In the genomic region with DNA sequence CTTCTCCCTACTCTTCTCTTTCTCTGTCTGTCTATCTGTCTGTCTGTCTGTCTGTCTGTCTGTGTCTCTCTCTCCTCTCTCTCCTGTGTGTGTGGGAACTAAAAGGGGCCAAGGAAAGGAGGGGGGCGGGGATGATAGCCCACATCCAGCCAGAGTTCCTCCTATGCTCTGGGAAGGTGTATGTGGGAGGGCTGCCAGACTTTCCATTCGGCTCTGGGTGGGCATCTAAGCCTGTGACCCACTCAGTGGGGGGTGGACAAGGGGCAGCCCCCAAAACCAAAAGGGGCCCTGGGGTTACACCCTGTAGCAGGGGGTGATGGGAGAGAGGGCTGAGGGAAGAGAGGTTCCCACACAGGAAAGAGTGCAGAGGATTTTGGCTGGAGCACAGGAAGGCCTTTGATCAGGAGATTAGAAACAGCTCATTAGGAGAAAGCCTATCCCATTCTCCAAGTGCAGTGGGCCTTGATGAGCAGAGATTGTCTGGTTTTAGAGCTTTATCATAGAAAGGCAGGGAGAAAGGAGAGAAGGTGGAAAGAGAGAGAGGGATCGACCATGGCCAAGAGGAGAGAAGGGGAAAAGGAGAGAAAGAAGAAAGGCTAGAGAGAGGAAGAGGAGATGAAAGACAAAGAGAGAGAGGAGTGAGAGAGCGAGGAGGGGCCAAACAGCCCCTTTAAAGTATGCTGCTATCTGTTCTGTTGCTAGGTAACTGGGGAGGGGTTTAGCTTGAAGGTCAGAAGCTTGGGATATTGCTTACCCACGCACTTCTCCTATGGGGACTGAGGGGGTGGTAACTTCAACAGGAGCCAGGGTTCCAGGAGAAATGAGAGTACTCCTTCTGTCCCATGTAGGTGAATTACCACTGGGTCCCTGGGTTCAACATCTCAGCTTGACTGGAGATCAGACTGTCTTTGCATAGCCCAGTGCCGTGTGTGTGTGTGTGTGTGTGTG, we compare ENCODE assay signal across 15 mouse cellular contexts.
DNase-seq lines count a peak whose midpoint lies in the region; ATAC-seq and TF ChIP-seq lines count a peak whose summit lies in the region.
"Had no signal": no experiment of that assay in that cellular context is flagged by ENCODE, and none has a peak within 500 bp of the region (broad histone marks: within the 10 kb centered on the region; RNA-seq: fewer than 3 reads in every experiment).

No protein-coding gene starts in this region.

- no peak overlapping the region for H3K9ac ChIP-seq in forebrain, embryonic 11.5 days (ENCODE audit: low read length)
- H3K9ac ChIP-seq in forebrain, postnatal 0 days: no peak overlapping the region
- H3K9ac ChIP-seq in embryonic facial prominence, embryonic 11.5 days (replicated peaks; ENCODE audit: low read length): no peak overlapping the region
- H3K9ac ChIP-seq in liver, postnatal 0 days (replicated peaks): no peak overlapping the region
- H3K9ac ChIP-seq: embryonic facial prominence, embryonic 15.5 days; liver, embryonic 12.5 days had no signal

- 17% methylated on average over 6 of the region's 6 CpGs for WGBS in forebrain, embryonic 11.5 days
- WGBS in forebrain, postnatal 0 days: 19% methylated on average over 6 of the region's 6 CpGs
- WGBS in embryonic facial prominence, embryonic 11.5 days: 36% methylated on average over 6 of the region's 6 CpGs
- WGBS in liver, postnatal 0 days (ENCODE audit: insufficient replicate concordance): 40% methylated on average over 6 of the region's 6 CpGs

- TF ChIP-seq CTCF in forebrain, postnatal 0 days (IDR thresholded peaks at IDR 0.05; ENCODE audit: low read depth): no peak
- no peak for TF ChIP-seq CTCF in liver, postnatal 0 days (IDR thresholded peaks at IDR 0.05; ENCODE audit: low read depth)

- H3K4me2 ChIP-seq in forebrain, embryonic 11.5 days (ENCODE audit: low read depth, low read length, severe bottlenecking): no peak overlapping the region
- no peak overlapping the region for H3K4me2 ChIP-seq in forebrain, postnatal 0 days (ENCODE audit: low read depth)
- no peak overlapping the region for H3K4me2 ChIP-seq in embryonic facial prominence, embryonic 11.5 days (ENCODE audit: low read depth, low read length)
- H3K4me2 ChIP-seq in liver, postnatal 0 days (ENCODE audit: low read depth, low read length): no peak overlapping the region
- H3K4me2 ChIP-seq: embryonic facial prominence, embryonic 15.5 days; liver, embryonic 12.5 days had no signal

- H3K36me3 ChIP-seq in forebrain, embryonic 11.5 days (ENCODE audit: control insufficient read depth, insufficient read depth, low read length): no peaks in the 10 kb centered on the region
- H3K36me3 ChIP-seq in forebrain, postnatal 0 days (ENCODE audit: insufficient read depth): no peaks in the 10 kb centered on the region
- no peaks in the 10 kb centered on the region for H3K36me3 ChIP-seq in embryonic facial prominence, embryonic 11.5 days (replicated peaks; ENCODE audit: control insufficient read depth, insufficient read depth, low read depth, low read length)
- H3K36me3 ChIP-seq in liver, postnatal 0 days (replicated peaks; ENCODE audit: insufficient read depth, low read length): no peaks in the 10 kb centered on the region
- H3K36me3 ChIP-seq: embryonic facial prominence, embryonic 15.5 days; liver, embryonic 12.5 days had no signal

- no peaks in the 10 kb centered on the region for H3K9me3 ChIP-seq in forebrain, embryonic 11.5 days (ENCODE audit: control insufficient read depth, low read length)
- no peaks in the 10 kb centered on the region for H3K9me3 ChIP-seq in forebrain, postnatal 0 days (ENCODE audit: low read length)
- no peaks in the 10 kb centered on the region for H3K9me3 ChIP-seq in embryonic facial prominence, embryonic 11.5 days (replicated peaks; ENCODE audit: control insufficient read depth, low read length)
- no peaks in the 10 kb centered on the region for H3K9me3 ChIP-seq in liver, postnatal 0 days (ENCODE audit: low read length)
- H3K9me3 ChIP-seq: embryonic facial prominence, embryonic 15.5 days; liver, embryonic 12.5 days had no signal

- no peak overlapping the region for H3K27ac ChIP-seq in forebrain, embryonic 11.5 days (ENCODE audit: low read depth, low read length)
- H3K27ac ChIP-seq in forebrain, postnatal 0 days (ENCODE audit: low read depth, low read length): no peak overlapping the region
- no peak overlapping the region for H3K27ac ChIP-seq in embryonic facial prominence, embryonic 11.5 days (replicated peaks; ENCODE audit: low read depth, low read length)
- no peak overlapping the region for H3K27ac ChIP-seq in liver, postnatal 0 days (ENCODE audit: low read depth)
- H3K27ac ChIP-seq: embryonic facial prominence, embryonic 15.5 days; layer of hippocampus, adult 2 months; liver, embryonic 12.5 days had no signal

- H3K4me3 ChIP-seq in forebrain, embryonic 11.5 days (ENCODE audit: low read depth, low read length): no peak overlapping the region
- no peak overlapping the region for H3K4me3 ChIP-seq in forebrain, postnatal 0 days (ENCODE audit: low read depth, low read length)
- H3K4me3 ChIP-seq in embryonic facial prominence, embryonic 11.5 days (ENCODE audit: low read depth, low read length): no peak overlapping the region
- H3K4me3 ChIP-seq in liver, postnatal 0 days (ENCODE audit: low read depth, low read length): no peak overlapping the region
- H3K4me3 ChIP-seq: embryonic facial prominence, embryonic 15.5 days; layer of hippocampus, adult 2 months; liver, embryonic 12.5 days had no signal

- TF ChIP-seq EP300 in liver, postnatal 0 days (IDR thresholded peaks at IDR 0.05; ENCODE audit: low read depth): no peak

- ATAC-seq in forebrain, embryonic 11.5 days (replicated peaks; ENCODE audit: low FRiP score): peak; percentile 84
- no peak for ATAC-seq in forebrain, postnatal 0 days
- peak; percentile 75 for ATAC-seq in embryonic facial prominence, embryonic 11.5 days (replicated peaks; ENCODE audit: insufficient number of reproducible peaks, low FRiP score, low TSS enrichment, low read depth)
- ATAC-seq in liver, postnatal 0 days: no peak
- ATAC-seq: activated CD4-positive, CD25-positive, alpha-beta regulatory T cell, adult 4 months; liver, embryonic 12.5 days had no signal

- no peaks in the 10 kb centered on the region for H3K4me1 ChIP-seq in forebrain, embryonic 11.5 days (replicated peaks; ENCODE audit: control insufficient read depth, insufficient read depth, low read length)
- H3K4me1 ChIP-seq in forebrain, postnatal 0 days (ENCODE audit: insufficient read depth): no peaks in the 10 kb centered on the region
- H3K4me1 ChIP-seq in embryonic facial prominence, embryonic 11.5 days (ENCODE audit: control insufficient read depth, insufficient read depth, low read length): no peaks in the 10 kb centered on the region
- H3K4me1 ChIP-seq in liver, postnatal 0 days (ENCODE audit: insufficient read depth): no peaks in the 10 kb centered on the region
- H3K4me1 ChIP-seq: embryonic facial prominence, embryonic 15.5 days; liver, embryonic 12.5 days had no signal

- DNase-seq in forebrain, embryonic 11.5 days (ENCODE audit: low spot score): peak; percentile 51
- no peak for DNase-seq in forebrain, postnatal 0 days
- peak; percentile 1 for DNase-seq in lung, postnatal 10 days
- no peak for DNase-seq in lung, postnatal 25 days (ENCODE audit: low spot score)
- DNase-seq in embryonic facial prominence, embryonic 11.5 days (ENCODE audit: low spot score): no peak
- DNase-seq in retina, embryonic 14.5 days (ENCODE audit: low spot score): peak; percentile 31
- no peak for DNase-seq in MN1 (ENCODE audit: low spot score)
- no peak for DNase-seq in liver, postnatal 0 days
- DNase-seq: cerebellum, adult 9-10 months; heart, adult 18-20 months; kidney, adult 18-20 months had no signal

- H3K27me3 ChIP-seq in forebrain, embryonic 11.5 days (ENCODE audit: control insufficient read depth, insufficient read depth, low read length): no peaks in the 10 kb centered on the region
- no peaks in the 10 kb centered on the region for H3K27me3 ChIP-seq in forebrain, postnatal 0 days (ENCODE audit: insufficient read depth, low read length)
- H3K27me3 ChIP-seq in embryonic facial prominence, embryonic 11.5 days (ENCODE audit: control insufficient read depth, insufficient read depth, low read length): no peaks in the 10 kb centered on the region
- H3K27me3 ChIP-seq in liver, postnatal 0 days (ENCODE audit: insufficient read depth, low read length): no peaks in the 10 kb centered on the region
- H3K27me3 ChIP-seq: embryonic facial prominence, embryonic 15.5 days; liver, embryonic 12.5 days had no signal

Comparison
In these comparisons a context has a peak if more than half of its experiments do, and no peak if none do; other contexts are left out.
1. ATAC-seq: peak in forebrain, embryonic 11.5 days (single experiment) and embryonic facial prominence, embryonic 11.5 days (single experiment); none in forebrain, postnatal 0 days (single experiment) and liver, postnatal 0 days (single experiment).
2. DNase-seq: peak in forebrain, embryonic 11.5 days (single experiment), lung, postnatal 10 days (single experiment) and retina, embryonic 14.5 days (single experiment); none in forebrain, postnatal 0 days (single experiment), lung, postnatal 25 days (single experiment), embryonic facial prominence, embryonic 11.5 days (single experiment), MN1 (single experiment) and liver, postnatal 0 days (single experiment).